Mouse (Mus musculus) ES-Bruce4 (cell line): Measurements from ENCODE around the gene Kcnn3. TPM values are rescaled to one million over a fixed set of nuclear protein-coding genes. Genes with fewer than 3 reads are reported as not detected.

Experiments used
- H3K27ac ChIP-seq: 2 replicates; pipeline ENCODE4 v1.5.1; 2012; ENCODE audit warnings: low read length, inconsistent platforms; ENCODE audit not compliant: insufficient read depth
- H3K27me3 ChIP-seq: 2 replicates; pipeline ENCODE4 v1.6.1; 2012; ENCODE audit warnings: mild to moderate bottlenecking, low read length, inconsistent platforms; ENCODE audit not compliant: control insufficient read depth, poor library complexity, insufficient read depth, severe bottlenecking
- H3K36me3 ChIP-seq: 2 replicates; pipeline ENCODE4 v1.6.1; 2012; ENCODE audit warnings: inconsistent platforms, mild to moderate bottlenecking, low read length, moderate library complexity; ENCODE audit not compliant: control insufficient read depth, poor library complexity, insufficient read depth, severe bottlenecking
- H3K4me1 ChIP-seq: one replicate; pipeline ENCODE4 v1.8.1; 2011; ENCODE audit warnings: low read length; ENCODE audit not compliant: control insufficient read depth, insufficient read depth
- H3K4me3 ChIP-seq: 2 replicates; pipeline ENCODE4 v1.5.1; 2011; ENCODE audit warnings: low read depth, mild to moderate bottlenecking, low read length
- H3K9ac ChIP-seq: 2 replicates; pipeline ENCODE4 v1.6.1; 2012; ENCODE audit warnings: low read depth, mild to moderate bottlenecking, inconsistent platforms; ENCODE audit not compliant: poor library complexity, severe bottlenecking
- H3K9me3 ChIP-seq: replicated peaks from 2 replicates; pipeline ENCODE4 v1.6.1; 2012; ENCODE audit warnings: mild to moderate bottlenecking, low read length, inconsistent platforms; ENCODE audit not compliant: control insufficient read depth, poor library complexity, insufficient read depth, severe bottlenecking
- CTCF ChIP-seq: IDR thresholded peaks from one replicate; pipeline ENCODE4 v1.8.1; 2011; ENCODE audit warnings: low read depth, low read length
- EP300 ChIP-seq: IDR thresholded peaks from 2 replicates; pipeline ENCODE4 v1.6.1; 2011; ENCODE audit warnings: low read depth, low read length; ENCODE audit not compliant: insufficient read depth
- POLR2A ChIP-seq: IDR thresholded peaks from one replicate; pipeline ENCODE4 v1.8.1; 2011; ENCODE audit warnings: low read length; ENCODE audit not compliant: insufficient read depth
- polyA plus RNA-seq: library from polyadenylated mRNA; stranded (reverse); fragments of >200 nt; gene quantifications from 2 replicates; pipeline ENCODE4 v1.2.4, GENCODE M21; 2011; ENCODE audit warnings: low read depth; ENCODE audit not compliant: missing spikeins, insufficient read depth, insufficient read length

Gene Kcnn3
- polyA plus RNA-seq, 1 experiment, result 0.93 TPM

GRCm38 (mm10) chr3:89520618-89521502, 896 bp downstream of the Kcnn3 start:
- Histone ChIP-seq H3K36me3 (no peaks in the 10 kb centered on the region), H3K9ac (peak overlapping the region; percentile 22; the same call in 1 of the 2 replicates), H3K4me1 (no peaks in the 10 kb centered on the region), H3K27me3 (no peaks in the 10 kb centered on the region; the same call in 1 of the 2 replicates), H3K9me3 (peaks cover 3% of the 10 kb centered on the region; the same call in 1 of the 2 replicates), H3K27ac (no peak overlapping the region), H3K4me3 (peak overlapping the region; percentile 49)
- TF ChIP-seq EP300 (no peak), CTCF (no peak), POLR2A (no peak)

GRCm38 (mm10) chr3:89521503-89521854, 1.5 kb downstream of the Kcnn3 start:
- no peak overlapping the region for H3K9ac ChIP-seq
- TF ChIP-seq CTCF (no peak), EP300 (no peak), POLR2A (no peak)
- H3K4me3 ChIP-seq, result no peak overlapping the region
- peaks cover 2% of the 10 kb centered on the region; the same call in 1 of the 2 replicates for H3K9me3 ChIP-seq
- H3K27me3 ChIP-seq, result no peaks in the 10 kb centered on the region; the same call in 1 of the 2 replicates
- H3K36me3 ChIP-seq, result no peaks in the 10 kb centered on the region
- no peak overlapping the region for H3K27ac ChIP-seq
- no peaks in the 10 kb centered on the region for H3K4me1 ChIP-seq

GRCm38 (mm10) chr3:89522450-89523128, 2.6 kb downstream of the Kcnn3 start:
- H3K9me3 ChIP-seq, result no peaks in the 10 kb centered on the region
- H3K27ac ChIP-seq, result no peak overlapping the region
- no peaks in the 10 kb centered on the region for H3K4me1 ChIP-seq
- H3K27me3 ChIP-seq, result no peaks in the 10 kb centered on the region; the same call in 1 of the 2 replicates
- no peak overlapping the region for H3K9ac ChIP-seq
- no peaks in the 10 kb centered on the region for H3K36me3 ChIP-seq
- TF ChIP-seq EP300, result no peak
- 0 out of 2 replicates have a peak overlapping the region, but pooled peaks have one; percentile 0 for H3K4me3 ChIP-seq

- Histone ChIP-seq H3K27me3 (no peaks in the 10 kb centered on the region), H3K9ac (no peak overlapping the region), H3K4me3 (no peak overlapping the region), H3K4me1 (no peaks in the 10 kb centered on the region), H3K27ac (no peak overlapping the region), H3K9me3 (no peaks in the 10 kb centered on the region), H3K36me3 (no peaks in the 10 kb centered on the region)
- no peak for TF ChIP-seq POLR2A
- no peak for TF ChIP-seq CTCF
- TF ChIP-seq EP300, result no peak
These were observed 6.5 kb downstream of the Kcnn3 start for GRCm38 (mm10) chr3:89526298-89527090.

- Histone ChIP-seq H3K4me1 (no peaks in the 10 kb centered on the region), H3K9ac (no peak overlapping the region), H3K27me3 (no peaks in the 10 kb centered on the region), H3K36me3 (no peaks in the 10 kb centered on the region), H3K27ac (no peak overlapping the region), H3K9me3 (no peaks in the 10 kb centered on the region), H3K4me3 (no peak overlapping the region)
- no peak for TF ChIP-seq POLR2A
- no peak for TF ChIP-seq EP300
- no peak for TF ChIP-seq CTCF
These were observed 9.8 kb downstream of the Kcnn3 start for GRCm38 (mm10) chr3:89529796-89530195.
